Mouse (Mus musculus): ENCODE data around the gene Aplp1.

DNA sequence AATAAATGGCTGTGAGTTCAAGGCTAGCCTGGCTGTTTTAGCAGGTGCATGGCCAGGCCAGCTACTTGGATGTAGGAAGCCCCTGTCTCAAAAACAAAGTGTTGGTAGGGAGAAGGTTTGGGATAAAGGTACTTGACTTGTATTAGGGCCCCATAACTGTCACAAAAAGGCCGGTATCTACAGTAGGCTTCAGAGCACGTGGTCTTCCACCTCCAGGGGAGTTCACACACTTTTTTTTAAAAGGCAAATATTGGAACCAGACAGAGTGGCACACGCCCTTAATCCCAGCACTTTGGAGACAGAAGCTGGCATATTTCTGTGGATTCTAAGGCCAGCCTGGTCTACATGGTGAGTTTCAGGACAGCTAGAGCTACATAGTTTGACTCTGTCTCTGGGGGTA lies 24.7 kb downstream of the Aplp1 start:
- no peak for TF ChIP-seq POLR2A (IDR thresholded peaks at IDR 0.05; ENCODE audit: insufficient read depth, low read length)
- TF ChIP-seq CTCF (IDR thresholded peaks at IDR 0.05; ENCODE audit: low read depth, low read length), result no peak
- no peak for TF ChIP-seq EP300 (IDR thresholded peaks at IDR 0.05; ENCODE audit: insufficient read depth, low read depth, low read length)
